8 mouse cellular contexts compared by ENCODE assay signal in genomic region chr3:104962141-104962611, GRCm38 (mm10). TPM values are rescaled to one million over a fixed set of nuclear protein-coding genes. Genes with fewer than 3 reads are reported as not detected.
DNase-seq lines count a peak whose midpoint lies in the region; ATAC-seq and TF ChIP-seq lines count a peak whose summit lies in the region.

No protein-coding gene starts in this region.

- in situ Hi-C loops in ES-E14 (cut with MboI; ENCODE audit: low sequenced_read_pairs in 2 of 2, unreplicated experiment in 2 of 2) = no loop called here

- DNase-seq in adrenal gland, postnatal 10 days = peak; percentile 44
- DNase-seq in adrenal gland, postnatal 25 days = no peak
- no peak for DNase-seq in ES-E14 (ENCODE audit: low read depth, low spot score)
- DNase-seq in heart, postnatal 0 days (ENCODE audit: low spot score) = no peak
- DNase-seq in T-cell, adult 2 months (ENCODE audit: low spot score) = no peak
- no peak for DNase-seq in spleen, postnatal 10 days (ENCODE audit: low spot score in 2 of 2)

- peaks cover 0 to 6% of the 10 kb centered on the region in 2 experiments; a peak in 1 of 4 replicates for H3K4me1 ChIP-seq in ES-E14 (ENCODE audit: control insufficient read depth in 2 of 2, insufficient read depth in 2 of 2, low read length in 2 of 2, poor library complexity in 1 of 2)
- H3K4me1 ChIP-seq in heart, postnatal 0 days (ENCODE audit: control insufficient read depth, insufficient read depth) = 0 out of 2 replicates have a peak, but pooled peaks cover 10% of the 10 kb centered on the region
- H3K4me1 ChIP-seq in limb, embryonic 15.5 days = peaks cover 60% of the 10 kb centered on the region
- H3K4me1 ChIP-seq in neural tube, embryonic 13.5 days (replicated peaks) = peaks cover 27% of the 10 kb centered on the region

- TF ChIP-seq CTCF in heart, postnatal 0 days (IDR thresholded peaks at IDR 0.05; ENCODE audit: low read depth) = no peak

- TF ChIP-seq EP300 in heart, postnatal 0 days (IDR thresholded peaks at IDR 0.05; ENCODE audit: low read depth) = no peak

- H3K27ac ChIP-seq in ES-E14 (ENCODE audit: insufficient read depth, low read depth, low read length, poor library complexity, severe bottlenecking) = no peak overlapping the region
- no peak overlapping the region for H3K27ac ChIP-seq in heart, postnatal 0 days (ENCODE audit: low read depth)
- H3K27ac ChIP-seq in limb, embryonic 15.5 days = no peak overlapping the region
- H3K27ac ChIP-seq in neural tube, embryonic 13.5 days (replicated peaks) = no peak overlapping the region

- peak overlapping the region; percentile 69 for H3K4me2 ChIP-seq in heart, postnatal 0 days (ENCODE audit: low read depth, low read length)
- peak overlapping the region; percentile 90 for H3K4me2 ChIP-seq in limb, embryonic 15.5 days
- peak overlapping the region; percentile 65 for H3K4me2 ChIP-seq in neural tube, embryonic 13.5 days

- under 1% methylated on average over 31 of the region's 31 CpGs for WGBS in heart, postnatal 0 days
- WGBS in limb, embryonic 15.5 days = under 1% methylated on average over 31 of the region's 31 CpGs
- 2% methylated on average over 23 of the region's 31 CpGs for WGBS in neural tube, embryonic 13.5 days

- peaks cover 54% of the 10 kb centered on the region for H3K27me3 ChIP-seq in heart, postnatal 0 days (ENCODE audit: control insufficient read depth, insufficient read depth, low read length)
- peaks cover 53% of the 10 kb centered on the region for H3K27me3 ChIP-seq in limb, embryonic 15.5 days
- H3K27me3 ChIP-seq in neural tube, embryonic 13.5 days = peaks cover 92% of the 10 kb centered on the region

- no peak overlapping the region for H3K9ac ChIP-seq in ES-E14 (ENCODE audit: insufficient read depth, low read depth, low read length, poor library complexity, severe bottlenecking)
- H3K9ac ChIP-seq in heart, postnatal 0 days (replicated peaks; ENCODE audit: low read depth, low read length) = no peak overlapping the region
- peak overlapping the region; percentile 29; the same call in 1 of the 2 replicates for H3K9ac ChIP-seq in limb, embryonic 15.5 days
- H3K9ac ChIP-seq in neural tube, embryonic 13.5 days = 0 out of 2 replicates have a peak overlapping the region, but pooled peaks have one; percentile 65

- H3K36me3 ChIP-seq in ES-E14 (ENCODE audit: control insufficient read depth, insufficient read depth, low read length, poor library complexity, severe bottlenecking) = no peaks in the 10 kb centered on the region
- no peaks in the 10 kb centered on the region for H3K36me3 ChIP-seq in heart, postnatal 0 days (replicated peaks; ENCODE audit: control insufficient read depth, insufficient read depth, low read length)
- H3K36me3 ChIP-seq in limb, embryonic 15.5 days = no peaks in the 10 kb centered on the region
- H3K36me3 ChIP-seq in neural tube, embryonic 13.5 days = no peaks in the 10 kb centered on the region

- H3K4me3 ChIP-seq in ES-E14 (ENCODE audit: insufficient read depth in 1 of 2, low read depth in 1 of 2, low read length in 2 of 2, poor library complexity in 1 of 2, severe bottlenecking in 1 of 2) = peak overlapping the region; percentile 60 to 61
- peak overlapping the region; percentile 50 for H3K4me3 ChIP-seq in heart, postnatal 0 days (ENCODE audit: low read depth, low read length)
- H3K4me3 ChIP-seq in limb, embryonic 15.5 days = peak overlapping the region; percentile 55
- peak overlapping the region; percentile 57 for H3K4me3 ChIP-seq in neural tube, embryonic 13.5 days

- no peaks in the 10 kb centered on the region for H3K9me3 ChIP-seq in ES-E14 (ENCODE audit: control insufficient read depth, insufficient read depth, low read depth, low read length)
- no peaks in the 10 kb centered on the region for H3K9me3 ChIP-seq in heart, postnatal 0 days (replicated peaks; ENCODE audit: control insufficient read depth, low read length)
- no peaks in the 10 kb centered on the region for H3K9me3 ChIP-seq in limb, embryonic 15.5 days
- H3K9me3 ChIP-seq in neural tube, embryonic 13.5 days = no peaks in the 10 kb centered on the region

- no peak for ATAC-seq in heart, postnatal 0 days (ENCODE audit: insufficient read depth, low read depth)
- ATAC-seq in limb, embryonic 15.5 days (ENCODE audit: insufficient number of reproducible peaks, low FRiP score, low TSS enrichment, low read depth) = 0 out of 2 replicates have a peak, but pooled peaks have one; percentile 28
- peak; percentile 12; the same call in 1 of the 2 replicates for ATAC-seq in neural tube, embryonic 13.5 days (ENCODE audit: low read depth)

TF ChIP-seq in ES-E14, 5 proteins besides CTCF, POLR2A, EP300 and RAD21:
- no peak for TF ChIP-seq ZNF384 (IDR thresholded peaks at IDR 0.05; ENCODE audit: low read depth, low read length)
- no peak for TF ChIP-seq CHD2 (IDR thresholded peaks at IDR 0.05; ENCODE audit: low read depth, low read length)
- no peak for TF ChIP-seq HCFC1 (IDR thresholded peaks at IDR 0.05; ENCODE audit: borderline replicate concordance, insufficient read depth, low read length)
- no peak for TF ChIP-seq MAFK (IDR thresholded peaks at IDR 0.05; ENCODE audit: insufficient read depth, low read depth, low read length)
- TF ChIP-seq ZC3H11A (IDR thresholded peaks at IDR 0.05; ENCODE audit: borderline replicate concordance, low read depth, low read length) = no peak
TF ChIP-seq in ES-E14: peak in this region for 0.

RNA-seq across cellular contexts. Expression of gene Wnt2b, which starts 0.5 kb away (rescaled TPM):
- 10 to 100 TPM in 1 of 2 experiments, 1 to 10 TPM in 1; 9.8 to 11.0 TPM for total RNA-seq in adrenal gland, postnatal 10 days (2021)
- total RNA-seq in adrenal gland, postnatal 25 days (2021) = 5.8 and 7.8 TPM in 2 replicates
- 1.1 and 1.3 TPM in 2 replicates for total RNA-seq in ES-E14 (2012; rRNA removed)
- total RNA-seq in heart, postnatal 0 days (2014; rRNA removed; ENCODE audit: low replicate concordance) = 0.80 and 1.4 TPM in 2 replicates
- 0.23 and 0.34 TPM in 2 replicates for polyA plus RNA-seq in heart, postnatal 0 days (2015; fragmentation: Nextera tagmentation; extraction: Ambion mirVana)
- 1.2 and 1.7 TPM in 2 replicates for polyA plus RNA-seq in limb, embryonic 15.5 days (2015; fragmentation: Nextera tagmentation; extraction: Ambion mirVana)
- polyA plus RNA-seq in neural tube, embryonic 13.5 days (2015; fragmentation: Nextera tagmentation; extraction: Ambion mirVana) = 0.47 and 0.80 TPM in 2 replicates

Comparison
In these comparisons a context has a peak if more than half of its experiments do, and no peak if none do; other contexts are left out.
1. H3K9ac ChIP-seq: peak in limb, embryonic 15.5 days (single experiment) and neural tube, embryonic 13.5 days (single experiment); none in ES-E14 (single experiment) and heart, postnatal 0 days (single experiment).
2. Peak in every context shown above with its lines, with median percentiles within 50 percentile points of each other: H3K4me3 ChIP-seq and H3K4me2 ChIP-seq.